Mouse (Mus musculus) ovary, postnatal 10 days (tissue): ENCODE results near the gene Ggt5.

Source experiments
- DNase-seq: peaks from one replicate; pipeline ENCODE4 v3.0.0; 2022; ENCODE audit warnings: low spot score

Ggt5 gene

DNA sequence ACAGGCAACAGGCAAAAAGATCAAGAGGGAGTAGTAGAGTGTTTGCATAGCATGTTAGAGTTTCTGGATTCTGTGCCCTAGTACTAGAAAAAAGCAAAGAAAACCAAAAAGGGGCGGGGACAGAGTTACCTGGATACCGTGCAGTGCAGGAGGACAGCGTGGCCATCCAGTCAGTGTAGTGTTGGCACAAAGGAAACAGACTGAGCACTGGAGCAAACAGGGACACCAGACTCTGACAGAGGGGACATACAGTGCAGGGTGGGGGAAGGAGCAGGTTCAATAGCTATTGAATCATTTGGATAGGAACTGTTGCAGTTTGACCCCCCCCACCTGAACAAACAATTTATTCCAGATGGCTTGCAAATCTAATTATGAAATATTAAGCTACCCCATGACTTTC is 37.9 kb downstream of the Ggt5 start:
- DNase-seq, result no peak

DNA sequence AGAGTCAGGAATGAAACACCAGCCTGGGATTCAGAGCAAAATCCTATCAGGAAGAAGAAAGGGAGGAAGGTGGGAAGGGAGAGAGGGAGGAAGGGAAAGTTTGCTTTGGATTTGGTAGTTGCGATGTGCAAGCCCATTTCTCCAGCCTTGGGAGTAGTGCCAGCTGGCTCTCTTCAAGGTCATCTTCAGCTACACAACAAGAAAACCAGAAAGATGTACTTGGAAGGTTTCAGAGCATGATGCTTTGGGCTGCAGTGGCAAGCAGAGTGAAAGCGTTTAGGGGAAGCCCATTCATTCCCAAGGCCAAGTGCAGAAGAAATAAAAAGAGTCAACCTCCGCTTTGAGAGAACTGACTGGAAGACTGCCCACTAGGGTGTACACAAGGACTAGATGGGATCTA is 38.4 kb downstream of the Ggt5 start:
- DNase-seq, result no peak

DNA sequence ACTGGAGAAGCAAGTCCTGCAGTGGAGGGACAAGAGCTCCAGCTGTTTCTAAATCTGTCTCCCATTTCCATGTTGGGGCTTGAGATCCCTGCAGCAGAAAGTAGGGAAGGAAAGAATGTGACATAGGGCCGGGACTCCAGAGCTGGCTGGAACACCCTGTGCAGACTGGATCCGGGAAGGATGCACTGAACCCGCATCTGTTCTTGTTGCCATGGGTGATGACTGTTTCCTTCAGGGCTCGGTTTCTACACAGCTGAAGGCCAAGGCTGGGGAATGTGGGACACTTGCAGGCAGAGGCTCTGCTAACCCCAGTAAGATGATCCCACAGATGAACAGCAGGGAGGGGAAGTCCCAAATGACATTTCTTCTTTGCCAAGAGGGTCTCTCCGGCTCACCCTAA is 43.5 kb downstream of the Ggt5 start:
- no peak for DNase-seq

DNA sequence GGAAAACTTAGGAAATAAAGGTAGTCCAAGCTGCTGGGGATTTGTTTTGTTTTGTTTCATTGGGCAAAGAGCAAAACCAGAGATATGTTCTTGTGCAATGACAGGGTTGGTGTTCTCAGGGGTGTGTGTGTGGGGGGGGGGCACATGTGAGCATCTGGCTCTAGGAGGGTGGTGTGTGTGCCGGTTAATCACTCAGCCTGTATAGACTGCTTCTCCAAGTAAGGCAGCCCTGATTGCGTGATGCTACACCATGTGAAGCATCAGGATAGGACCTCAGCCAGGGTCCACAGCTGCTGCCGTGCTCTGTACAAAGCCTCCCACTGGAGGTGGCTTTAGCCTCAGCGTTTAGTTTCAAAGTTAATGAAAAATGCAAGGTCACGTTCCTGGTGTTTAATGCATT is 43.9 kb downstream of the Ggt5 start:
- no peak for DNase-seq

DNA sequence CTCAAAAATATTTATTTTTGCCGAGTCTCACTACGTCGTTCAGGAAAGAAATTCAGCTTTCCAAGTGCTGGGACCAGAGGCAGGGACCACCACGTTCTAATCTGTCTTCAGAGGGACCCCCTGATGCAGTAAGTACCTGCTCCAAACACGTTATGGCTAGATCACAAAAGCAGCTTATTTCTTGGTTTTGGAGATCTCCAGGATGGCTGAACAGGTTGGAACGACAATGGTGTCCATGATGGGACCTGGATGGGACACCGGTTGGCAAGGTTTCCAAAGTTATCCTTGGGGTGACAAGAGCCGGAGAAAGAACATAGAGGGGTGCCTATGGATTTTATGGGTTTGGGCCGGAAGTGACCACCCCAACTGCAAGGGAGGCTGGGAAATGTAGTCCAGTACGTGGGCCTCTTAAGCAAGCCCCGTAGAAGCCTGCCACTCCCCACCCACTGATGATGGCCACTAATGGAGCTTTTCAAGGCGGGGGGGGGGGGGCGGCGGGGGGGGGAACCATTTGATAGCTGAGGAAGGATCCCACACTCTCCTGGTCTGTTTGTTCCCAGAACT is 44.5 kb downstream of the Ggt5 start:
- DNase-seq, result no peak

DNA sequence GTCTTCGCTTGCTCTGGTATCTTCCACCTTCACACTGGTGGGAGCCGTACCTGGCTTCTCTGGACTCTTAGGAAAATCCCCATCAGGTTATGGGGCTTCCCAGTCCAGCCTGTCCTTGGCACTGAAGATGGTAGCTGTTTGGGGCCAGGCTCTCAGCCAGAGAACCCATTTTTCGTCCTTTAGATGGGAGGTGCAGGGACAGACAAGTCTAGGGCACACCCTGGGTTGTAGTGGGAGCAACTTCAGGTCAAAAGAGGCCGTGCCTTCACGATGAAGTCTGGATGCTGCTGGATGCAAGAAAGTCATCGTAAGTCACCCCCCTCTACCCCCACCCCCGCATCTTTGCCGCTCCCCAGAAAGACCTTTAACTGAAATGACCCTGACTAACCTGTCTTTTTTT is 45.5 kb downstream of the Ggt5 start:
- no peak for DNase-seq

DNA sequence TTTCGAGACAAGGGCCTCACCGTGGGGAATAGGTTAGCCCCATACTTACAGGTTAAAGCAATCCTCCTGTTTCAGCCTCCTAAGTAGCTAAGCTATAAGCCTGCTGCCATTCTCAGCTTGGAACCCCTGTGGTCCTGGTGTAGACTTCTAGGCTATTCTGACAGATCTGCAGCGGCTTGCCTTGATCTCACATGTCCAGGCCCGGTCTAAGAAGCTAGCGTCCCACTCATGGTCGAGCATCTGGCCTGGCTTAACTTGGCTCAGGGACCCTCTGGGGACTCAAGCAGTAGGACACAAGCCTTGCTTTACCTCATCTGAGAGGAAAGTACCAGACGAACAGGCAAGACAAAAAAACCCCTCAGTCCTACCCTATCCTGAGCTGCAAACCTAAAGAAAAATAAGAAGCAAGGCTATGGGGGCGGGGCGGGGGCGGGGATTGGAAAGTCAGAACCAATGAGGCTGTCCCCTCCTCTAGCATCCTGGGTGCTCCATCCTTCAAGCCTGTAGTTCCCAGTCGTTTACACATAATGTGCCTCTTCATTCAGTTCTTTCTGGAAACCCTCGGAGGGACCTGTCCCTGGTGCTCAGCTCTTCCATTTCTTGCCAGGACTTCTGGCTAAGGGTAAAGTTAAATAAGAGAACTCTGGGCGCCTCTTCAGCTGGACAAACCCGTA is 46.0 kb downstream of the Ggt5 start:
- no peak for DNase-seq

DNA sequence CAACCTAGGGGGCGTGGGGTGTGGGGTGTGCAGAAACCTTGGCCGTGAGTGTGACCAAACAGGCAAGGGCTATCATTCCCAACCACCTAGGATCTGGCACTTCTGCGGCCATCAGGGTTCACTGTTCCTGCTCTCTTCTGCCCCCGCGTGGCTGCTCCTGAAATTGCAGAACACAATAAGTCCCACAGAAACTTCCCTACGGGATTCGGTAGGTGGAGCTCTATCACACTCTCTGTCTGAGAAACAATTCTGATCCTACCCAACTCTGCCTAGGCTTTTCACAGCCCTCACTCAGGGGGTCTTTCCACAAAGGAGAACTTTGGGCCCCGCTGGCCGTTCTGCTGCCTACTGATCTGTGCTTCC is 46.5 kb downstream of the Ggt5 start:
- peak; percentile 51 for DNase-seq

DNA sequence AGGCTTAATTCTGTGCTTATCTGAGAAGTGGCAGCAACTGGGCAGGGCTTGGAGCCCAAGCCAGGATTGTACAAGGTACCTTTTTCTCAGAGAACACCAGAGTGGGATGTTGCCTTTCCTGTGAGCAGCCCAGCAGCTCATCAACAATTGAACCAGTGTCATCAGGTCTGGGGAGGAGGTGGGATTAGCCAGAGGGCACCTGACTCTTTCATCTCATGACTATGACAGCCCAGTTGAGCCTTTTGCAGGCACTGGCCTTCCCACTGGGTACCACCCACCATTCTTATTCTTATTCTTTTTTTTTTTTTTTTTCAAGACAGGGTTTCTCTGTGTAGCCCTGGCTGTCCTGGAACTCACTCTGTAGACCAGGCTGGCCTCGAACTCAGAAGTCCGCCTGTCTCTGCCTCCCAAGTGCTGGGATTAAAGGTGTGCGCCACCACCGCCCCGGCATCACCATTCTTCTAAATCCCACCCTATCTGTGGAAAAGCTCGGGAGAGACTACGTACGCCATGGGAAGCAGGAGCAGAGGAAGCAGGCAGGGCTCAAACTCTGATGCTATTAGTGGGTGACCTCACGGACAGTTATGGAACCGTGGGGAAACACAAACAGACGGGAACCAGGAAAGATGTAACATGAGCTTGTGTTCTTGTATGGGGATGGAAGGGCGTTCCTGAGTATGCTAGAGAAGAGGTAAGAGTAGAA is 47.1 kb downstream of the Ggt5 start:
- no peak for DNase-seq

DNA sequence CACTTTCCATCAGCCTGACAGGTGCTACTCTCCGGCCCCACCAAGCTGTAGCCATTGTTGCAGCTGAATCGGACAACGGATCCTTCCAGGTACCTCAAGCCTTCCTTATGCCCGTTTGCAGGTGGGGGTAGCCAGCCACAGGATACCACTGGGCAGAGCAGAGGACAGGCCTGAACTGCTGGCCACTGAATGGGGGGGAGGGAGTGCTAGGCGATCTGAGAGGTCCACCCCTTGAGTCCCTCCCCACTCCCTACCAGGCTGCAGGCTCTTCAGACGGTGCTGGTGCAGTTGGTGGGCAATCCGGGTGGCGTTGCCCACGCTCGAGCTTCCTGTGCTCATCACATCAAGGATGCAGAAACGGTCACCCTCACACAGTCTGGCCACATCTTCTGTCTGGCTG is 48.6 kb downstream of the Ggt5 start:
- no peak for DNase-seq

DNA sequence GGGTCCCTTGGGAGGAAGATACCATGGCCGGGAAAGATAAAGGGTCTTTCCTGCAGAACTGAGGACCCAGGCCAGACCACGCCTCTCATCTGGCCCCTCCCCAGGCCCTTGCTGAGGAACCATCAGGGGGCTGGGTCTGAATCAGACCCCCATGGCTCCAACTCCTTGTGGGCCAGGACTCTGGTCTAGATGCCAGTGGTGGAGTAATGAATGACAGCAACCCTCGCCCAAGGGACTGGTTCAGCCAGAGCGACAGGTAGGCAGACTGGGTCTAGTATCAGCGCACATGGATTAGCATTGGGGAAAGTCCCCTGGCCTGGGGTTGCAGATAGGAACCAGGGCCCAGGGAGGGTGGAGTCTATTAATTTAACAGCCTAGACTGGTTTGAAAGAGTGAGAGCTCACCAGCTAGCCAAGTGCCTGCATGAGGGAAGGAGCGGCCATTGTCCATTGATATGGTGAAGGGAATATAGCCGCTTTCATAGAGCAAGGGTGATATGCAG is 52.6 kb downstream of the Ggt5 start:
- DNase-seq, result no peak

DNA sequence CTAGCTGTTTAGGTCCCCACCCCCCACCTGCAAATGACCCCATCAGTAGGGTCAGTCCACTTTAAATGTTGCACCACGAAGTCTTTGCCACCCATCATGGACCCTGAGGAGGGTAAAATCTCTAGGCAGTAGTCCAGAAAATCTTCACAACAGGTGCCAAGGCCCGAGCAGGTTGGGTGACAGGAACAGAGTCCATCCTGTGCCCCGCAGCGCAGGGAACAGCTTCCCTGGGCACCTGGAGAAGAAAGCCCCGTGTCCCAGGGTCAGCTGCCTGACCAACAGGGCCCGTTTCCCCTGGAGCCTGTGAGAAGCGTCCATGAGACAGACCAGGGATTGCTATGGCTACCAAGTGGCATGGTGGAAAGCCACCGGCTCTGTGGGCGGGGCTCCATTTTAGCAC is 53.3 kb downstream of the Ggt5 start:
- DNase-seq, result no peak

DNA sequence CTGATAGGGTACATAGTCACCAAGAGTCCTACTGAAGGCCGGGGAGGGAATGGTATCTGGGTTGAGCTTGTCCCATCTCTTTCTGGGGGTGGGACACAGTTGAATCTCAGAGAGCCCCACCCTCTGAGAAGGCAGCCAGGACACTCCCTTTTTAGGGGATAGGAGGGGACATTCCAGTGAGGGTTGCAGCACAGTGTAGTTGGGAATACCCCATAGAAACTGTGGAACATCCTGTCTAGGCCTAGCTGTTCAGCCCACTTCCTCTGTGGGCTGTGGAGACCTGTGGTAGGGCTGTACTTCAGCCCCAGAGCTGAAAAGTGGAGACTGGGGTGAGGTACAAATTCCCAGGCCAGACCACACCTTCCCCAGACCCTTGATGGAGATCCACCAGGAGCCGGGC is 53.8 kb downstream of the Ggt5 start:
- no peak for DNase-seq

DNA sequence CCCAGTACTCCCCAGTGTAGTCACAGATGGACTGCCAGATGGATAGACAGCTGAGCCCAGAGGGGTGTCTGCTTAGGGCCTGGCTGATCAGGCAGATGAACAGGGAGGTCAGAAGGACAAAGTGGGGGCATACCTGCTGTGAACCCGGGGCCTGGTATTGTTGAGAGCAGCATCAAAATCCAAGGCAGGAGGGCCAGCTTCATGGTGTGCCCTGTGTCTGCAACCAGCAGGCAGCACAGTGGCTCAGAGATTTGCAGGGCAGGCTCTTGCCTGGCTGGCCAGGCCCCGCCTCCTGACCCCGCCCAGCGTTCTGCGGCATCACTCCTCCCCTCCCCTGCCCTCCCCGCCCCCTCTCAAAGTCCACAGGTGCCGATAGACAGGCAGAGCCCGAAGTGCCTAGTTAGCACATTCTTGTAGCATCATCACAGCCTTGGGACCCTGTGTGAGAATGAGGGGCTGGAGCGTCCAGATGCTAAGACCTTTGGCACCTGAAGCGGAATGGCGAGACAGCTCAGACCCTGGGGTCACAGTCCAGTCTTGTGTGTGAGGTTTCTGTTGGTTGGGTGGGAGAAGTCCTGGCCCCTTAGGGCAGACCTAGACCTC is 54.7 kb downstream of the Ggt5 start, which contains the start of gene Susd2:
Susd2 (minus strand) TSS at position 268 of the 603 bp plus-strand sequence.
- no peak for DNase-seq

DNA sequence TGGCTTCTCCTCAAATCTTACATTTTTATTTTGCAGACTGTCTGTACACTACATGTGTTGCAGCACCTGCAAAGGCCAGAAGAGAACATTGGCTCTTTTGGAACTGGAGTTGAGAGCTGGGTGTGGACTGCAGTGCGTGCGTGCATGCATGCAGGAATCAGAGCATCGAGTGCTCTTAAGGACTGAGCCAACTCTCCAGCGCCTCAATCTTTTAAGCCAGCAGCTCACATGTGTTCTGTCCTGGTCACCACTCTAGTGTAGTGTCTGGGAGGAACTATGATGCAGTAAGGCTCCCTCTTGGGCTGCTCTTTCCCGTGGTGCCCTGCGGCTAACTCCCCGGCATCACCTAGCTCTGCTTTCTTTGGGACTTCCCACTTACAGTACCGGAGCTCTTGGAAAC is 56.5 kb downstream of the Ggt5 start:
- DNase-seq, result no peak

DNA sequence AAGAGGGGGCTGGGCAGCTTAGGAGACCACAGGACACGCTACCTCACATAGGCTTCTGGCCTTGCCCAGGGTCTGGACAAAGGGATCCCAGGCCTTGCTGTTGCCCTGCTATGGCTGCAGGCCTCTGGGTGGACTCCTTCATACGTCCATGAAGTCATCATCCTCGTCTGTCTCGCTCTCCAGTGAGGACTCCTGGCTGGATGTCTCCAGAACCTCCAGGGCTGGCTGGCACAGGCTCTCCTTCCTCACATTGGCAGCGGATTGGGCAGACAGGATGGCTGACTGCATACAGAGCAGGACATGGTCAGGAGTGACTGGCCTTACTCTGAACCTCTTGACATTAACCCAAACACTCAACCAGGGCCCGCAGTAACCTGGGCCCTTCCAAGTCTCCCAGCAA is 57.3 kb downstream of the Ggt5 start:
- DNase-seq, result no peak

DNA sequence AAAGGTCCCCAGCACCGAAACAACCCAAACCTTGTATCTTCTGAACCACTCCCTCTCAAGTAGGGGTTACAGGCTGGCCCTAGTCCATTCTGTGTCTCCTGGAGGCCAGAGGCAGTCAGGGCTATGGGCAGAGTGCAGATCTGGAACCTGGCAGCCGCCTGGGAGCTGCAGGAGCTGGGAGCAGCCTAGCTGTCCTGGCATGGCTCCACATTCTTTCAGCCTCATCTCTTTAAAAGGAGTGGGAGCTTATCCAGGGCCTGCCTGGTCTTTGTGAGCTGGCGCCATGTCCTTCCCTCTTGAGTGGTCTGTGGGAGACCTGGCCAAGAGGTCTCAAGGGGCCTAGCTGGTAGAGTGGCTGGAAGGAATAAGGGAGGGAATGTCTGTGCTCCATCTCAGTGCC is 58.2 kb downstream of the Ggt5 start:
- no peak for DNase-seq

DNA sequence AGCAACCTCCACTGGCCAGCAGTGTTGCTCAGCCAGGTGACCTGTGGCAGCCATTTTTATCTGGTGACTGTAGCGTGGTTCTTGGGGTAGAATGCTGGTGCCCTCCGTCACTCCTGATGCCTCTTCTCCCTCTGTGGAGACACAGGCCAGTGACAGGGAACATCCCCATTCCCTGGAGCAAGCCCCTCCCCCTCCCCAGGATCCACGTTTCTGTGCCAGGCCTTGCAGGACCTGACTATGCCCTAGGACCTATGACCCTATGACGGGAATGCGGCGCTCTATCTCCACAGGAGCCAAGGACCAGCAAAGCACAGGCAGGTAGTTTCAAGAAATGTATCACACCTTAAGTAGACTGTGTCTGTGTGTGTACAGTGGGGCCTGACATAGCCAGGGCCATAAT is 59.0 kb downstream of the Ggt5 start:
- no peak for DNase-seq

DNA sequence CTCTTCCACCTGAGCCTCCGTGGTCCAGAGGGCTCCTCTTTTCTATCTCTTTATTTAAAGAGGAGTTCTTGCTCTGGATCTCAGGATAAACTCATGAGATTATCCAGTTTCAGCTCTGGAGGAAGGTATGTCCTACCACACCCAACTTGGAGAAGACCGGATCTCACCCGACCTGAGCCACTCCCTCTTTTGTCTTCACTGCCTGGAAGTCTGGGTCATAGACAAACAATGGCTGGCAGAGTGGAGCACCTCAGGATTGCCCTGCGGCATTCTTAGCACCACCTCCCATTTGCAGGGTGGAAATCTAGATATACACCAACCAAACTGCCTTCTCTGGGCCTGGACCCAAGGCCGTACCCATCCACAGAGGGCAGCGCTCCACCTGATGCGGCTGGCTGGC is 59.9 kb downstream of the Ggt5 start:
- DNase-seq, result no peak

DNA sequence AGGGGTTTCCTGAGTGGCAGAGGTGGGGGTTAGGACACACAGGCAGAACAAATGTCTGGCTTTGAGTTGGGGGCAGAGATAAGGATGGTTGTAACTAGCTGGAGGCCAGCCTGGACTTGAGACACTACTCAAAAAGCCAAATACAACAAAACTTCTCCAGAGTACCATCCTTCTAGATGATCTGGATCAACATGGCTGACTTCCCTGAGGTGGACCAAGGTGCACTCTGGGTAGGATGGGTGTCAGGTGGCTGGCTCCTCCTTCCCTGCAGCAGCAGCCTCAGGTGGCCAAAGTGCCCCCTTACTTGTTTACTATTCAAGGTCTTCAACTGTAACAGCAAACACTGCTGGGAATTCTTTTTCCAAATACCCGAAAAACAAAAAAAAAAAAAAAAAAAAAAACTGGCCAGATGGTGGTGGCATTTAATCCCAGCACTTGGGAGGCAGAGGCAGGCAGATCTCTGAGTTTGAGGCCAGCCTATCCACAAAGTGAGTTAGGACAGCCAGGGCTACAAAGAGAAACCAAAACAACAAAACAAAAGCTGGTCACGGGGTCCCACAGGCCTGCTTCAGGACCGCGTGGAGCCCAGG is 60.4 kb downstream of the Ggt5 start:
- DNase-seq, result no peak

DNA sequence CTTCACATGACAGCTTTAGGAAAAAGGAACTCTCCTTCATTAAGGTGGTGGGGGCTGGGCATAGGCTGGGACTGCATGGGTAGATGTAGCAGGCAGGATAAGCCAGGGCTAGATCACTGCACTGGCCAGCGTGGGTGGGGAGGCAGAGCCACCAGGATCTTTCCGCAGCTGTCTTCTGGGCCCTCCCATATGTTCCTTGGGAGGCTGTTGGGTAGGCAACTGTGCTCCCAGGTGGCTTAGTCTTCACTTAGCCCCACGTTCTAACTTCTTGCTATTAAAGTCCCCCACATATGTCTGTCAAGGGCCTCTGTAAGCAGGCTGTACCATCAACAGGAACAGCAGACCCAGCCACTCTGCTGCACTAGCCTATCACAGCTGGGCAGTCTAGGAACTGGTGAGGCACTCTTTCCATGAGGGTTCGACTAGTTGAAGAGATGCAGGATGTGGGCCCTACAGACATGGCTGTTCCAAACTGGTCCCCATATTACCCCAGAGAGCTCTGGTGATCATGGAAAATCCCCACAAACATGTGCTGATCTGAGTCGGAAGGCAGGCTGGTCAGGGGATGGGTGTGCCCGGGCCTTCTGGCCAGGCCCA is 61.3 kb downstream of the Ggt5 start:
- no peak for DNase-seq

DNA sequence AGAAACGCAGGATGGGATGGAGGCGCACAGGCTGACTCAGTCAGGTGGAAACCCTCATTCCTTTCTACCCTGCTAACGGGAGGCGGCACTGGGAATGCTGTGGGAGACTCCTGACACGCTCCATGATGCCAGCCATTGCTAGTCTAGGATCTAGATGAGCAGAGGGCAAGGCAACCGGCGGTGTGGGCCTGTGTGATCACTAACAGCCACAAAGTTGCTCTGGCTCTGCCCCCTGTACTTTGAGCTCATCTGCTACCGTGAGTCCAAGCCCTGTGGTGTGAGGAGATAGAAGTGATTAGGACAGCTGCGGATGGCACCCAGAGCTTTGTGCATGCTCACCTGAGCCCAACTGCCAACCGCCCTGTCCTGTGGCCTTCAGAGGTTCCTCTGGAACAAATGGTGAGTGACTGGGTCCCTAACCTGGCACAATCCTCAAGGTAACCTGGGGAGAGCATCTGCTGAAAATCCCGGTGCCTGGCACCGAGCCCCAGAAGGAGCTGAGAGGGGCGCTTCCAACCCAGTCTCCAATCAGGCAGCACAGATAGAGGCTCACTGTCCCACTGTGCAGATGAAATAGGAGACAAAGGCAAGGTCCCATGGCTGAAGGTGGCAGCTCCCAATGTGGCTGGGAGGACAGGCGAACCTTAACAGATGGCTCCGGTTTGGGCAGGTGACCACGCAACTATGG is 62.4 kb downstream of the Ggt5 start:
- DNase-seq, result no peak
